In genomic region chr10:78440812-78441211, GRCm38 (mm10) we compare ENCODE assay signal across 9 mouse cellular contexts. TPM values are rescaled to one million over a fixed set of nuclear protein-coding genes. Genes with fewer than 3 reads are reported as not detected.
DNase-seq lines count a peak whose midpoint lies in the region; ATAC-seq and TF ChIP-seq lines count a peak whose summit lies in the region.
"Had no signal": no experiment of that assay in that cellular context is flagged by ENCODE, and none has a peak within 500 bp of the region (broad histone marks: within the 10 kb centered on the region; RNA-seq: fewer than 3 reads in every experiment).

No protein-coding gene starts in this region.

- no peaks in the 10 kb centered on the region for H3K9me3 ChIP-seq in E14TG2a.4 (ENCODE audit: low read length)
- no peaks in the 10 kb centered on the region for H3K9me3 ChIP-seq in limb, embryonic 12.5 days
- H3K9me3 ChIP-seq: embryonic facial prominence, embryonic 15.5 days had no signal

- H3K27ac ChIP-seq in limb, embryonic 12.5 days, result no peak overlapping the region
- H3K27ac ChIP-seq: embryonic facial prominence, embryonic 15.5 days had no signal

- H3K4me2 ChIP-seq in limb, embryonic 12.5 days, result no peak overlapping the region
- H3K4me2 ChIP-seq: embryonic facial prominence, embryonic 15.5 days had no signal

- H3K4me3 ChIP-seq in E14TG2a.4 (replicated peaks; ENCODE audit: low read length), result no peak overlapping the region
- H3K4me3 ChIP-seq in limb, embryonic 12.5 days (replicated peaks), result no peak overlapping the region
- H3K4me3 ChIP-seq: embryonic facial prominence, embryonic 15.5 days had no signal

- H3K27me3 ChIP-seq in E14TG2a.4 (ENCODE audit: insufficient read depth, low read length), result no peaks in the 10 kb centered on the region
- no peaks in the 10 kb centered on the region for H3K27me3 ChIP-seq in limb, embryonic 12.5 days
- H3K27me3 ChIP-seq: embryonic facial prominence, embryonic 15.5 days had no signal

- peak; percentile 83 for TF ChIP-seq CTCF in E14TG2a.4 (conservative IDR thresholded peaks at IDR 0.05; ENCODE audit: low read length)

- 65% methylated on average over 9 of the region's 9 CpGs for WGBS in limb, embryonic 12.5 days

- DNase-seq in adrenal gland, postnatal 25 days, result peak; percentile 43
- no peak for DNase-seq in adrenal gland, postnatal 4 days (ENCODE audit: low spot score in 2 of 2)
- DNase-seq in left cerebral cortex, adult 18-20 months (ENCODE audit: low spot score in 2 of 2), result peak; percentile 28 to 55
- no peak for DNase-seq in left cerebral cortex, postnatal 4 days
- DNase-seq in spleen, postnatal 36 days (ENCODE audit: low spot score in 2 of 2), result no peak
- no peak for DNase-seq in spleen, postnatal 14 days (ENCODE audit: low spot score in 2 of 2)

- peaks cover 34% of the 10 kb centered on the region for H3K4me1 ChIP-seq in E14TG2a.4 (replicated peaks; ENCODE audit: low read depth, low read length)
- H3K4me1 ChIP-seq in limb, embryonic 12.5 days (replicated peaks), result no peaks in the 10 kb centered on the region
- H3K4me1 ChIP-seq: embryonic facial prominence, embryonic 15.5 days had no signal

- 0 out of 2 replicates have a peak overlapping the region, but pooled peaks have one; percentile 8 for H3K9ac ChIP-seq in limb, embryonic 12.5 days (replicated peaks)
- H3K9ac ChIP-seq: embryonic facial prominence, embryonic 15.5 days had no signal

- 0 out of 2 replicates have a peak, but pooled peaks have one; percentile 28 for ATAC-seq in limb, embryonic 12.5 days (ENCODE audit: insufficient number of reproducible peaks, insufficient read depth, low FRiP score, low TSS enrichment, low read depth)

- peaks cover 62% of the 10 kb centered on the region for H3K36me3 ChIP-seq in E14TG2a.4 (ENCODE audit: insufficient read depth, low read length)
- H3K36me3 ChIP-seq in limb, embryonic 12.5 days, result peaks cover 45% of the 10 kb centered on the region

- intact Hi-C loops in left cerebral cortex, postnatal 4 days (cut with DNase I), result no loop called here

RNA-seq across cellular contexts. Expression of gene Cstb, which starts 15.3 kb away (rescaled TPM):
- total RNA-seq in adrenal gland, postnatal 25 days (2021), result 257 and 265 TPM in 2 replicates
- 100 to 1,000 TPM; 171 to 196 TPM for total RNA-seq in adrenal gland, postnatal 4 days (2021)
- 10 to 100 TPM; 38.5 to 40.4 TPM for total RNA-seq in left cerebral cortex, adult 18-20 months (2021)
- 10 to 100 TPM; 40.0 to 40.8 TPM for total RNA-seq in left cerebral cortex, postnatal 4 days (2021)
- polyA plus RNA-seq in limb, embryonic 12.5 days (2016; fragmentation: Nextera tagmentation; extraction: Ambion mirVana), result 192 and 204 TPM in 2 replicates

RNA-seq across cellular contexts. Expression of gene Pdxk, which starts 24.0 kb away (rescaled TPM):
- 23.2 and 24.1 TPM in 2 replicates for total RNA-seq in adrenal gland, postnatal 25 days (2021)
- total RNA-seq in adrenal gland, postnatal 4 days (2021), result 10 to 100 TPM; 20.4 to 20.8 TPM
- total RNA-seq in left cerebral cortex, adult 18-20 months (2021), result 100 to 1,000 TPM; 124 to 128 TPM
- total RNA-seq in left cerebral cortex, postnatal 4 days (2021), result 10 to 100 TPM; 41.1 to 45.1 TPM
- polyA plus RNA-seq in limb, embryonic 12.5 days (2016; fragmentation: Nextera tagmentation; extraction: Ambion mirVana), result 10.4 and 10.6 TPM in 2 replicates

RNA-seq across cellular contexts. Expression of gene Rrp1, which starts 28.0 kb away (rescaled TPM):
- 228 and 255 TPM in 2 replicates for total RNA-seq in adrenal gland, postnatal 25 days (2021)
- total RNA-seq in adrenal gland, postnatal 4 days (2021), result 100 to 1,000 TPM; 282 to 296 TPM
- total RNA-seq in left cerebral cortex, adult 18-20 months (2021), result 100 to 1,000 TPM; 362 to 368 TPM
- total RNA-seq in left cerebral cortex, postnatal 4 days (2021), result 100 to 1,000 TPM; 295 to 298 TPM
- polyA plus RNA-seq in limb, embryonic 12.5 days (2016; fragmentation: Nextera tagmentation; extraction: Ambion mirVana), result 330 and 340 TPM in 2 replicates

Comparison
In these comparisons a context has a peak if more than half of its experiments do, and no peak if none do; other contexts are left out.
1. DNase-seq: peak in adrenal gland, postnatal 25 days (single experiment) and left cerebral cortex, adult 18-20 months (2 of 2); none in adrenal gland, postnatal 4 days (0 of 2), left cerebral cortex, postnatal 4 days (single experiment), spleen, postnatal 36 days (0 of 2) and spleen, postnatal 14 days (0 of 2).